Comparison of ENCODE assay signal across 8 mouse cellular contexts in genomic region chr14:50061955-50062732, GRCm38 (mm10). TPM values are rescaled to one million over a fixed set of nuclear protein-coding genes. Genes with fewer than 3 reads are reported as not detected.
DNase-seq lines count a peak whose midpoint lies in the region; ATAC-seq and TF ChIP-seq lines count a peak whose summit lies in the region.

No protein-coding gene starts in this region.

- WGBS in forebrain, embryonic 10.5 days, result 2% methylated on average over 52 of the region's 52 CpGs
- WGBS in heart, embryonic 14.5 days, result 1% methylated on average over 52 of the region's 52 CpGs
- 4% methylated on average over 52 of the region's 52 CpGs for whole genome bisulfite sequencing in kidney, postnatal 0 days
- WGBS in liver, embryonic 12.5 days (ENCODE audit: insufficient replicate concordance), result 2% methylated on average over 52 of the region's 52 CpGs

- peaks cover 12% of the 10 kb centered on the region for H3K36me3 ChIP-seq in forebrain, embryonic 10.5 days (replicated peaks)
- no peaks in the 10 kb centered on the region for H3K36me3 ChIP-seq in heart, embryonic 14.5 days (ENCODE audit: control insufficient read depth, insufficient read depth, low read length)
- no peaks in the 10 kb centered on the region for H3K36me3 ChIP-seq in kidney, postnatal 0 days (ENCODE audit: insufficient read depth, low read length)
- no peaks in the 10 kb centered on the region for H3K36me3 ChIP-seq in liver, embryonic 12.5 days

- no peaks in the 10 kb centered on the region for H3K27me3 ChIP-seq in forebrain, embryonic 10.5 days (ENCODE audit: poor library complexity, severe bottlenecking)
- no peaks in the 10 kb centered on the region for H3K27me3 ChIP-seq in heart, embryonic 14.5 days (ENCODE audit: control insufficient read depth, insufficient read depth, low read length)
- no peaks in the 10 kb centered on the region for H3K27me3 ChIP-seq in kidney, postnatal 0 days (ENCODE audit: insufficient read depth, low read length)
- H3K27me3 ChIP-seq in liver, embryonic 12.5 days (replicated peaks), result no peaks in the 10 kb centered on the region

- peak; percentile 3 for DNase-seq in CD4-positive helper T cell, adult 2 months (ENCODE audit: low read depth, low spot score)
- peak; percentile 37 for DNase-seq in brain, embryonic 18.5 days (ENCODE audit: low read depth, low spot score)
- DNase-seq in forebrain, embryonic 10.5 days (ENCODE audit: extremely low spot score, low spot score), result peak; percentile 81
- peak; percentile 87 for DNase-seq in kidney, postnatal 0 days (ENCODE audit: low spot score)
- DNase-seq in naive thymus-derived CD4-positive, alpha-beta T cell, adult 2 months (ENCODE audit: low read depth), result peak; percentile 3
- DNase-seq in telencephalon, adult 2 months (ENCODE audit: low read depth, low spot score), result peak; percentile 31

- TF ChIP-seq CTCF in kidney, postnatal 0 days (IDR thresholded peaks at IDR 0.05; ENCODE audit: low read depth), result peak; percentile 70; the same call in 1 of the 2 replicates

- peak overlapping the region; percentile 68 for H3K4me3 ChIP-seq in forebrain, embryonic 10.5 days
- peak overlapping the region; percentile 76 to 80 for H3K4me3 ChIP-seq in heart, embryonic 14.5 days (ENCODE audit: control insufficient read depth in 1 of 2, insufficient read depth in 1 of 2, low read depth in 1 of 2, low read length in 2 of 2)
- H3K4me3 ChIP-seq in kidney, postnatal 0 days (replicated peaks; ENCODE audit: low read depth, low read length), result peak overlapping the region; percentile 58
- peak overlapping the region; percentile 68 for H3K4me3 ChIP-seq in liver, embryonic 12.5 days

- ATAC-seq in heart, embryonic 14.5 days (ENCODE audit: insufficient number of reproducible peaks, insufficient read depth, low FRiP score, low read depth), result peak; percentile 89
- peak; percentile 96 for ATAC-seq in kidney, postnatal 0 days (replicated peaks; ENCODE audit: low FRiP score, low read depth)
- peak; percentile 94 for ATAC-seq in liver, embryonic 12.5 days

- H3K27ac ChIP-seq in forebrain, embryonic 10.5 days, result peak overlapping the region; percentile 95
- peak overlapping the region; percentile 63 to 88 for H3K27ac ChIP-seq in heart, embryonic 14.5 days (replicated peaks in 1 of 2; ENCODE audit: control insufficient read depth in 1 of 2, insufficient read depth in 1 of 2, low read depth in 2 of 2, low read length in 2 of 2)
- H3K27ac ChIP-seq in kidney, postnatal 0 days, result peak overlapping the region; percentile 71; the same call in 1 of the 2 replicates
- H3K27ac ChIP-seq in liver, embryonic 12.5 days, result peak overlapping the region; percentile 77

- peaks cover 8% of the 10 kb centered on the region for H3K4me1 ChIP-seq in forebrain, embryonic 10.5 days
- H3K4me1 ChIP-seq in heart, embryonic 14.5 days (ENCODE audit: control insufficient read depth in 2 of 2, insufficient read depth in 2 of 2, low read length in 2 of 2), result peaks cover 0 to 3% of the 10 kb centered on the region in 2 experiments; a peak in 2 of 4 replicates
- no peaks in the 10 kb centered on the region for H3K4me1 ChIP-seq in kidney, postnatal 0 days (replicated peaks; ENCODE audit: insufficient read depth, low read length)
- peaks cover 8% of the 10 kb centered on the region; the same call in 1 of the 2 replicates for H3K4me1 ChIP-seq in liver, embryonic 12.5 days

- peak overlapping the region; percentile 92 for H3K4me2 ChIP-seq in heart, embryonic 14.5 days (ENCODE audit: low read length)
- H3K4me2 ChIP-seq in kidney, postnatal 0 days (ENCODE audit: low read length), result peak overlapping the region; percentile 96
- H3K4me2 ChIP-seq in liver, embryonic 12.5 days, result peak overlapping the region; percentile 93

- peak overlapping the region; percentile 77 for H3K9ac ChIP-seq in heart, embryonic 14.5 days (ENCODE audit: low read length)
- peak overlapping the region; percentile 53 for H3K9ac ChIP-seq in kidney, postnatal 0 days (ENCODE audit: low read depth, low read length)
- H3K9ac ChIP-seq in liver, embryonic 12.5 days, result peak overlapping the region; percentile 71

- H3K9me3 ChIP-seq in forebrain, embryonic 10.5 days, result no peaks in the 10 kb centered on the region; the same call in 1 of the 2 replicates
- no peaks in the 10 kb centered on the region for H3K9me3 ChIP-seq in heart, embryonic 14.5 days (ENCODE audit: control insufficient read depth, low read length)
- no peaks in the 10 kb centered on the region for H3K9me3 ChIP-seq in kidney, postnatal 0 days (replicated peaks; ENCODE audit: low read length)
- no peaks in the 10 kb centered on the region for H3K9me3 ChIP-seq in liver, embryonic 12.5 days (replicated peaks)

RNA-seq across cellular contexts. Expression of gene Olfr725, which starts 22.0 kb away (rescaled TPM):
- polyA plus RNA-seq in forebrain, embryonic 10.5 days (2016; fragmentation: Nextera tagmentation; extraction: Ambion mirVana), result not detected in 2 replicates
- not detected in 2 replicates for polyA plus RNA-seq in heart, embryonic 14.5 days (2014; fragmentation: Nextera tagmentation; extraction: Ambion mirVana)
- polyA plus RNA-seq in kidney, postnatal 0 days (2015; fragmentation: Nextera tagmentation; extraction: Ambion mirVana), result not detected in 2 replicates
- not detected in 2 replicates for polyA plus RNA-seq in liver, embryonic 12.5 days (2016; fragmentation: Nextera tagmentation; extraction: Ambion mirVana)

RNA-seq across cellular contexts. Expression of gene Olfr726, which starts 28.6 kb away (rescaled TPM):
- polyA plus RNA-seq in forebrain, embryonic 10.5 days (2016; fragmentation: Nextera tagmentation; extraction: Ambion mirVana), result not detected in 2 replicates
- not detected in 2 replicates for polyA plus RNA-seq in heart, embryonic 14.5 days (2014; fragmentation: Nextera tagmentation; extraction: Ambion mirVana)
- polyA plus RNA-seq in kidney, postnatal 0 days (2015; fragmentation: Nextera tagmentation; extraction: Ambion mirVana), result not detected in 2 replicates
- polyA plus RNA-seq in liver, embryonic 12.5 days (2016; fragmentation: Nextera tagmentation; extraction: Ambion mirVana), result not detected in 2 replicates

Comparison
In these comparisons a context has a peak if more than half of its experiments do, and no peak if none do; other contexts are left out.
1. Peak in every context shown above with its lines: DNase-seq, ATAC-seq, H3K4me3 ChIP-seq and H3K27ac ChIP-seq.
2. DNase-seq: peak in every context shown above with its lines; median percentile 87 in kidney, postnatal 0 days; 81 in forebrain, embryonic 10.5 days; 37 in brain, embryonic 18.5 days; 31 in telencephalon, adult 2 months; 3 in CD4-positive helper T cell, adult 2 months; 3 in naive thymus-derived CD4-positive, alpha-beta T cell, adult 2 months.